Mouse (Mus musculus) left cerebral cortex, adult 9 months (tissue): ENCODE measurements around the gene Exoc6.

ENCODE experiments used
- DNase-seq, 2 experiments: peaks; one replicate each; pipeline ENCODE4 v3.0.0; 2022; ENCODE audit warnings: low spot score in 2 of 2

The Exoc6 gene

GRCm38 (mm10) chr19:37726585-37726984 is 176.4 kb downstream of the Exoc6 start:
- DNase-seq: no peak

GRCm38 (mm10) chr19:37727366-37727765 is 177.1 kb downstream of the Exoc6 start:
- no peak for DNase-seq
